Mouse (Mus musculus) lung, postnatal 10 days (tissue): Measurements from ENCODE around the gene Gng2.

Source experiments
- DNase-seq: peaks from one replicate; pipeline ENCODE4 v3.0.0; 2021

The Gng2 gene

DNA sequence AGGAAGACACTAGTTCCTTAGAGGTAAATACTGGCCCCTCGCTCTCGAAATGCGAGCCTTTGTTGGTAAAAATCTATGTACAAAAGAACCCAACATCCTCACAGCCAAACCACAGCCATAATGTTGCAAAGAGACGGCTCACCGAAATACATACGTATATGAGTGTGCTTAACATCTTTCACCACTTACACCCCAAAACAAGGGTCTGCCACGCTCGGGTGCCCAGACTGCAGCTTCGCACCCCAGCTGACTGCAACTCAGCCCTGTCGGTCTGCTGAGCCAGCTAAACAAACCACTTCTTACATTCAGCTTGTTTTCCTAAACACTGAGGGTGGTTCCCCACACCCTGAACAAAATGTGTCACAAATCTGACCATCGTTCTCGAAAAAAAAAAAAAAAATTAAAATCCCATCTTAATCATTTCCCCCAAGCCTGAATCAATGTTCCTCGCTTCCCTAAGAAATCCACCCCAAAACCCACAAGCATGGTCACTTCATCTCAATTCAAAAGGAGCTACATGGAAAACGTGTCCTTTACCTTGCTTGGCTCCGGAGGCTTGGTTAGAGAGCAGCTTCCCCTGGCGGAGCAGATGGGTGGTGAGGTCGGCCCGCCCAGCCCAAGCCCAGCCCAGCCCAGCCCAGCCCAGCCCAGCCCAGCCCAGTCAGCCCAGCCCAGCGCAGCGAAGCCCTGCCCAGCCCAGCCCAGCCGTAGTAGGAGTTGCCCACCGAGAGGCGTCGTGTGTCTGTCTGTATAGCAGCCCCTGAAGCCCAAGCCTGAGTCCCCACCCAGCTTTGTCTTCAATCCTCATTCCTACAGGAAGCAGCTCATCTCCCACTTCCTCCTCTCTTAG lies 781 bp downstream of the Gng2 start:
- DNase-seq, result peak; percentile 92

DNA sequence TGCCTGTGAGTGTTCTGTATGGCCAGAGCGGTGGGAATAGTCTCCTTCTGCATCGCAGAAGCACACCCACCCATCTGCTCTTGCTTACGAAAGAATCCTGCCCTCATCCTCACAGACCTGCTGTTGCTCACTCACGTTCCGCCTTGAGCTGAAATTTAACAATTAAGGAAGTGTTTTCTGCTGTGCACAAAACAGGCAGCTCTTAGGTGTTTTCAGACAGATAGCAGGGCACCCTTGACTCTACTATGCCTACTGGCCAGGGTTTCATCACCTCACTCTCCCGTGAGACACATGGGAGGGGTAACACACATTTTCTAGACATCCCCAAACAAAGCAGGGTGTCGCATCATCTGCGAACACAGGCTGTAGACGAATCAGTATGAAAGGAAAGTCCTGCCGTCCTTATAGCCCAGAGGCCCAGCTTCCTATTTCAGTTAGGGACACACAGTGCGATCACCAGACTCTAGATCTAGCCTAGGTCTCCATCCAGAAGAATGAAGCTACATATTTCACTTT lies 2.4 kb downstream of the Gng2 start:
- DNase-seq, result no peak

DNA sequence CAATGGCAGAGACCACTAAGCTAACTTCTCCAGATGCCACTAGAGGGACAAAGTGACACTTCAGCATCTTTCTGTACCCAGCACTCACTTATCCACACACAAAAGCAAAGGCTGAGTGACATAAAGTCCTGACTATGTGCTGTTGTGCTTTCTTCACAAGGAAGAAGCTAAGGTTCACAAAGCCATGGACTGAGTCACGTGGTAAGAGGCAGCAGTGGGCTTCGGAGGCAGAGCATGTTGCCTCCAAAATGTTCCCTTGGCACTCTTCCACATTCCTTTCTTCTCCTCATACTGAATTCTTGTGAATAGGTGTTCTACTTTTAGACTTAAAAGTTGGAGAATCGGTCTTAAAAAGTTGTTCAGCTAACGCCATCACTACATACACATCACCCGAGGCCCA lies 3.0 kb downstream of the Gng2 start:
- no peak for DNase-seq

DNA sequence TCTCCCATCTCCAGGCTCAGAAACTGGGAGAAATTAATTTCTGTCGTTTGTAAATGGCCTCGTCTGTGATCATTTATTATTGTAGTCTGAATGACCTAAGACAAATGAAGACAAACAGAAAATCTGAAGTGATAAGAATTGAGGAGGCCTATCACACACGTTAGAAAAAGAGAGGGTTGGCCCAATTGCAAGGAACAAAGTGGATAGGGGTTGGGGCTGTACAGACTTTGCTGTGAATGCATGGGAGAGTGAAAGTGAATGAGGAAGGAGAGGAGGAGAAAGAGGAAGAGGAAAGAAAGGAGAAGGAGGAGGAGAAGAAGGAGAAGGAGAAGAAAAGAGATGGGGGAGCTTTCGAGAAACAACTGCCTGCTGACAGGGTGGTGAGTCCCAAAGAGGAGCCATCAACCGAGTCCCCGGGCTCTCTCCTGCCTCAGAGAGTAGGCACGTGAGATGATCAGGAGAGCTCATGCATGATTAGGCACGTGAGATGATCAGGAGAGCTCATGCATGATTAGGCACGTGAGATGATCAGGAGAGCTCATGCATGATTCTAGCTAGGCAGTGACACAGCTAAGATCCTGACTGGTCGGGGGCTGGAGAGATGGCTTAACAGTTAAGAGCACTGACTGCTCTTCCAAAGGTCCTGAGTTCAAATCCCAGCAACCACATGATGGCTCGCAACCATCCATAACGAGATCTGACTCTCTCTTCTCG lies 5.0 kb downstream of the Gng2 start:
- no peak for DNase-seq

DNA sequence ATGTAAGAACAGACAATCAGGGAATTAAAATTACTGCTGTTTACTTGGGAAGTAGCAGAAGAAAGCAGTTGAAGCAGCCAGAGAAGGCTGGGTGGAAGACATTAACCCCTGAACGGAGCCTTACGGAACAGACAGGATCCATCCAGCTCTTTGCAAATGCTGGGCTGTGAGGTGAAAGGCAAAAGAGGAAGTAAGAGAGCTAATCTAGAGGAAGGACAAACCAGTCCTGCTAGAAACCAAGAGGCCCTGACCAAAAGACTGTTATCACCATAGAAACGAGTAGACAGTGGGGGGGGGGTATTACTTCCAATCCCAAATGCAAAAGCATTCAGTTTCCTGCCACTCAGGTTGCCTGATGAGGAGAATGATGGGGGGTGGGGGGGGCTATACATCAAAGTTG lies 6.6 kb downstream of the Gng2 start:
- DNase-seq, result no peak

DNA sequence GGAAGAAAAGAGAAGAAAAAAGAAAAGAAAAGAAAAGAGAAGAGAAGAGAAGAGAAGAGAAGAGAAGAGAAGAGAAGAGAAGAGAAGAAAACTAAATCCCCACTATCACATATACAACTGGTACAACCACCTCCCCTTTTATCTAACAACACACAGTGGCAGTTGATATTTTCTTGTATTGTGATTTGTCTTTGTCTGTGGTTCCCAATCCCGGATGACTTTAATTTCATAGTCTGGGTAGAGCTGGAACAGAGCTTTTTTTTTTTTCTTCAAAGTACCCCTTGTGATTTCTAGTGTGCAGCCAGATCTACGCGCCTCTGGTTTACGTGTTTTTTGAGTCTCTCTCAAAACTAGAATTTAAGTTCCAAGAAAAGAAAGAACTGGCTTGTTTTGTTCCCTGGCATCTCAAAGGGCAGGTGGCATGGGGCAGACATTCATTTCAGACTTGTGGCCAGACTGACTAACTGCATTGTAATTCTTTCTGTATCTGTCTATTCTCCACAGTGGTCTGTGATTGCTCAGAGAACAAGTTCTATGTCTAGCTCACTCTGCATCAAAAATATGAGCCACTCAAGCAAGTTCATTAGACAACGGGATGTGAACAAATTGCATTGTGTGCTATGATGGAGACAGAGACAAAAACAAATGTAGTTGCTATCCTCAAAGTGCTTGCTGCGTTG lies 7.2 kb downstream of the Gng2 start:
- no peak for DNase-seq

DNA sequence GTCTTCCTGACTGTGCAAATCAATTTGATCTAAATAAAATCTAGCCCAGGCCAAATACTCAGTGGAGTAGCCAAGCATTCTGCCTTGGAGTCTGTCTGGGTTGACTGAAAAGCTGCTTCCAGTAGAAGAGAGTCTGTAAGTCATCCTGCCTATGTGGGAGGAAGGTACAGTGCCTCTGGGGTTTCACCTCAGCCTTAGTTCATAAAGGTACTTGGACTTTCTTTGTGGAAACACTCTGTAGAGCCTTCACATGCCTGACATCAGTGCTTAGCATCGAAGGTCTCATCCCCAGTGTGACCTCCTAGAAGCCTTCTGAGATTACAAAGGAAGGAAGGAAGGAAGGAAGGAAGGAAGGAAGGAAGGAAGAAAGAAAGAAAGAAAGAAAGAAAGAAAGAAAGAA lies 7.9 kb downstream of the Gng2 start:
- no peak for DNase-seq

DNA sequence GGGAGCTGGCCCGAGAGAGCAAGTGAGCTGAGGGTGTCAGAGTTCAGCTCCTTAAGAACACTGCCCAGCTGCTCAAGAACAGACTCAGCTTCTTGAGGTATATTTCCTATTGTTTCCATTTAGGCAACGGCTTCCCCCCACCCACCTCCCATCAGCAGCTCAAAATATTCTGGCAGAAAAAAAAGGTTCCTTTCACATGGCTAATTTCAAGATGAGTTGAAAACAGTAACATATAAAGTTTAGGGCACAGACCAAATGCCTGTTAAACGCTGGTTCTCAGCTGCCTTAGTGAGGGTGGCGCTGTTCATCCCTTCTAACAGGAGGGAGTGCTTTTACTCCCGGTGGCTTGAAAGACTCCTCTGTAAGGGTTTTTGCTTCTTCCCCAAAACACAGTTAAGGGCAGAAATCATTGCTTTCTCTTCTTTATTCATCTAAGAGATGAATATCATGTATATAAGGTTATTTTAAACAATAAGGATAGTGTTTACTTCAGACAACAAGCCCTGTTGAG lies 8.4 kb downstream of the Gng2 start:
- DNase-seq, result no peak

DNA sequence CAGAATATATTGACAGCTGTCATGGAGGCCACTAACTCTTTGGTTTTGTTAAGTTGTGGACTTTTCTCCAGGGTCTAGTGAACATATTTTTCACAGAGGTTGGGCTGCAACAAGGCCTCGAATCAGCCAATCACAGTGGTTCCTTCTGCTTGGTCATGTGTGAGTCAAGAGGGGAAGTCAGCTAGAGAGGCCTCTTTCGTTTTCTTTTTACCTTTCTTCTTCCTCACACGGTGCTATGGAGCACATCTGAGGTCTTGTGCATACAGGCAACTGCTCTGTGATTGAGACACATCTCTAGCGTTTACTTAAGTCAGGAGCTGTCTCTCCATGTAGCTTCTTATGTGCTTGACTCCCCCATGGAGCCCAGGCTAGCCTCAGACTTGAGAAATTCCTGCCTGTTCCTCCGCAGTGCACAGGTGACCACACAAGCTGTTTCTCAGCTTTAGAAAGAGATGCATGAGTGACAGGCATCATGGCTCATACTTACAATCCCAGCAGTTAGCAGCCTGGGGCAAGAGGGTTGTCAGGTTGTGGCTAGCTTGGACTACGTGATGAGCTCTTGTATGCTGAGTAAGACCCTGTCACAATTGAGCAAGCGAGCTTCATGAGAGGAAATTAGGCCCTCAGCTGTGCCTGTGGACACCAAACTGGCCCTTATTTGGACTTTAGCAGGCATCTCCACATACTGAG lies 9.0 kb downstream of the Gng2 start:
- no peak for DNase-seq

DNA sequence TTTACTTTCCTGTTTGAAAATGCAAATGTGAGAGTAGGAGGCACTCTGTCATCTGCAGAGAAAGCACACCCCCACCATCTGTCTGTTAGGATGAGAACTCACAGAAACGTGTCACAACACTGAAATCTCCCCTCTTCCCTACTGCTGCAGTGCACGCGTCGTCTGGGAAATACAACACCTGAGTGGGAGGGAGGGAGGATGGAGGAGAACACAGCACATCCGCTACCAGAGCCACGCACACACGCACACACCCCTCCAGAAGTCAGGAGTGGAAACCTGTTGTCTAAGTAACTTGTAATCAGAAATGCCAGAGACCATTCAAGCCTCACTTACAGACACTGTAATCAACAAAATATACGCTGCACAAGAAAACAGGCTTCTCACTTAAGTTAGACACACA lies 9.9 kb downstream of the Gng2 start:
- DNase-seq, result no peak

DNA sequence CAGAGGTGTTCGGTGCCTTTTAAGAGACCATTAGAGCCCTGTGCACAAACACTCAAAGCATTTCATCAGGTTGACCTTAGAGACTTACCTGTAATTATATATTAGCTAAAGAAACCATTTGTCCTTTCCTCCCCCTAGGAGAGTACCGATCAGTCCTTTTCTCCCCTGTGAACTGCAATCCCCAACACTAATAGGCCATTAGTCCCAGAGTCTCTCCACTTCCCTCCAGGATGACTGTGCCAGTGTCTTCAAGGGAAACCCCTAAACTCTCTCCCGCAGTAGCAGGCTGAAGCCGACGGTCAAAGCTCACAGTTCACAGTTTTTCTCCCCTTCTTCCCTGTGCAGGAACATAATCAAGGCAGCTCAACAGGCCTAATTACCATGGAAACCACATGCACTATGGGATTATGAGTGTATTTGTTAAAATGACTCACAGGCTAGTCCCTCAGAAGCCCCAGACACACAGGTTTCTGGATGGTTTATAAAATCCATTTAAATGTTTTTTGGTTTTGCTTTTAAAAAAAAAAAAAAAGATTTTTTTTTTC lies 13.4 kb downstream of the Gng2 start:
- DNase-seq, result no peak

DNA sequence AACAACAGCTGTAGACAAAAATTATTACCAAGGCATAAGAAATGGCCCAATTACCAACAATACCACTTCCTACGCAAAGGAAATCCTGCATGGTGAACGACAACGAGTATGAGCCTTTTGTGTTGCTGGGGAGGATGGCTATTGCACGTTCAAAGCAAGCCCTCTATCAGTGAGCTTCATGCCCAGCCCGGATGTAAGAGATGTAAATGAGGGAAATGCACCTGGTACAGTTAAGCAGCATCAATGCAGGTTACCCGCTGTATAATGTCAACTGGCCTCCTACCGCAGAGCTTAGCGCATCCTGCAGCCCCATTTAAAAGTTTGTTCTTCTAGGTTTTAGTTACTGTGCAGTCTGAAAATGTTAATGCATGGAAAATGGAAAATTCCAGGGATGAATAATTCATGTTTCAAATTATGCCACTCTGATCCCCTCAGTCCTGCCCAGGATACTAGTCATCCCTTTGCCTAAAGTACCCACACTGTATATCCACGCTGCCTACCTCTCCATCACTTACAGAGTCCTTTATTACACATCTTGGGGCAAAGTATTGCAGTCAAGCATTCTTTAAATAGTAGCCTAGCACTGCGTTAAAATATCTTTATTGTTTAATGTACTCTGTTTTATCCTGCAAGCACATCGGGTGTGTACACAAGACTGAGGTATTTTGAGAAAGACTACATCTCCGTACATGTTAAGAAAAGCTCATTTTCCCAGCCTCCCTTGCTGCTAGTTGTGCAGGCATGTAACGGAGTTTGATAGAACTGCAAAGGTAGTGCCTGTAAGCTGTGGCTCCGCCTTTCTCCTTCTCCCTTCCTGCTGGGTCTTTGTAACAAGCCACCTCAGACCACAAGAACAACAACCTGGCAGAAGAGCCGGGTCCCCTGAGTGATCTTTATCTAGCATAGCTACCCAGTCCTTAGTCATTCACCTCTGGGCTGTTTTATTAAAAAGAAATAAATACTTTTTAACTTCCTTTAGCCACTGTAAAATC lies 15.2 kb downstream of the Gng2 start:
- no peak for DNase-seq

DNA sequence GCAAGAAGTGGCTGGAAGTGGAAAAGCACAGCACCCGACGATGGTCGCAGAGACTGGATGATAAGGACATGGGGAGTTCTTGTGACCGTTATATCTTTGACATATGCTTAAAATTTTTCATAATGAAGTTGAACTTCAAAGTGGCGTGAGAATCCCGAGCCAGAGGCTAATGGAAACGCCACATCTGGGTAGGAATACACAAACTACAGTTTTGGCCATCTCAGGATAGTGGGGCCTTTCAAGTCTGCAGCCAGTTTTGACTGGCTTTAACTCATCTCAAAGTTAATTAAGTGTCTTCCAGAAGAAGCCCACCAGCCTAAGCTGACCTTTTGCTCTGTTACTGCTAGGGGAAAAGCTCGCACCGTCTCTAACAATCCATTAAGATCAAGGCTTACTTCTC lies 17.6 kb downstream of the Gng2 start:
- DNase-seq, result no peak

DNA sequence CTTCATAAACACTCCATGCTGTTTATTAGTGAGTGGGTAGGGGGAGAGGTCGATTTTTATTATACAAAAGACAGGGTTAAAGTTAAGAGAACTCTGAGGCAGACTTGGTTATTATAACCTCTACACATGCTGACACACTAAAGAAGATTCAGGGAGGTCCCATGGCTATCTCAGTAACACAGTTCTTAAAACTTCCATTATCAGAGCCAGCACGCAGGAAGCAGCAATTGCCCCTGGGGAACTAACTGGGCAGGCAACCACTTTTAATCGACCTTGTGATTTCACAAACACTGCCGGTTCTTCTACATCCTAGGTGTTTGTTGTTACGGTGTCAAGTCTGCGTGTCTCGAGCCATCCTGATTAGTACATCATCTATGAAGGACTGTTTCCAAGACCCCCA lies 22.4 kb downstream of the Gng2 start:
- no peak for DNase-seq

DNA sequence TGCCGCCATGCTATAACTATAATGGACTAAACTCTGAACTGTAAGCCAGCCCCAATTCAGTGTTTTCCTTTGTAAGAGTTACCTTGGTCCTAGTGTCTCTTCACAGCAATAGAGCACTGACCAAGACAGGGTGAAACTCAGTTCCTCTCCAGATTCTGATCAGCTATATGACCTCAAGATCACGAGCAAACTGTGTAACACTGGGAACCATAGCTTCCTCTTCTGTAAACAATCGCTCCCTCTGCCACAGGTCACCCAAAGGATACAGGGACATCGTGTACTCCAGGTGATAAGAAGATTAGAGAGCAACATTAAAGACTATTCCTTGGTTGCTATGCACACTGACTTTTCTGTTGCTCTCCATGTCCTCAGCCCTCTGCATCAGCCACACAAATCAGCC lies 26.6 kb downstream of the Gng2 start:
- no peak for DNase-seq

DNA sequence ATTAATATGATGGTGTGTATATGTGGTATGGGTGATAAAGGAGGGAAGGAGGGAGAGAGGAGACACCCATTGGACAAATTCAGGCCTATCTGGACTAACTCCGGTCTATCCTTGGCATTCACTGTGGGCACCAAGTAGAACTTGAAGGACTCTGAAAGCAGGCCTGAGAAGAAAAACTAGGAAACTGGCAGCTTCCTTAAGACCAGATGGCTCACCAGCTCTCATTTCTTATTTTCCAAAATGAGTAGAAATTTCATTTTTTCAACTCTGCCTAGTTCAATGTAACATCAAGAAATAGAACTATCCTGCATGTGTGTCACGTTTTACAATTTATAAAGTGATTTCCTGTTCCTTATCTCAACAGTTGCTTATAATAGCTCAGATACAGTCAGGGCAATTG lies 28.0 kb downstream of the Gng2 start:
- no peak for DNase-seq

DNA sequence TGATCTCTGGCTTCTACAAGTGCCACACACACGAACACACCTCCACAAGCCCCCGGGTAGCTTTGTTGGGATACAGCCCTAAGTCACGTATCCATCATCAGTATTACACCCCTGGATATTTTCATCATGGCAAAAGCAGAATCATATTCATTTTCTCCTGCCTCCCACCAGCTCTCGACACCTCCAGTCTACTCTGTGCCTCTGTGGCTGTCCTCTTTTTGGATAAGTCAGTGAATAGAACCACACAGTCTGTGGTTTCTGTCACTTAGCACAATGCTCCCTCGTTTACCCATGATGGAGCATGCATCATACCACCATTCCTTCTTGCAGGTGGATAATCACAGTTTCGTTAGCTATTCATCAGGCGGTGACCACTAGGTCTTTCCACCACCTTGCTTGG lies 31.2 kb downstream of the Gng2 start:
- no peak for DNase-seq

DNA sequence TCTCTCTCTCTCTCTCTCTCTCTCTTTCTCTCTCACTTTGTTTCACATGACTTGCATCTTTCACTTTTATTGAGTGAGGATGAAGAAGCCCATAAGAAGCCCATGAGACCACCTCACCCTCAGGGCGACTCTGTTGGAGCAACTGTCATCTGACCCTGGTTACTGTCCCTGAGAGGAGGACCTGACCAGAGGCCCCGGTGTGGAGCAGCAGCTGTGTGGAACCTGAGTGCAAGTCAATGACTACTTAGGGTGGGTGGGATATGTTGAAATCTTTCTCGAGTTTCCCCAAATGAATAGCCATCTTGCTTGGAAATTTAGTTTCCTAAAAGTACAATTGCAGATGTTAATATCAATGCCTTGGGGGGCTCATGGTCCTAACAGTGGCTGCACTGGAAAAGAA lies 34.7 kb downstream of the Gng2 start:
- DNase-seq, result no peak

DNA sequence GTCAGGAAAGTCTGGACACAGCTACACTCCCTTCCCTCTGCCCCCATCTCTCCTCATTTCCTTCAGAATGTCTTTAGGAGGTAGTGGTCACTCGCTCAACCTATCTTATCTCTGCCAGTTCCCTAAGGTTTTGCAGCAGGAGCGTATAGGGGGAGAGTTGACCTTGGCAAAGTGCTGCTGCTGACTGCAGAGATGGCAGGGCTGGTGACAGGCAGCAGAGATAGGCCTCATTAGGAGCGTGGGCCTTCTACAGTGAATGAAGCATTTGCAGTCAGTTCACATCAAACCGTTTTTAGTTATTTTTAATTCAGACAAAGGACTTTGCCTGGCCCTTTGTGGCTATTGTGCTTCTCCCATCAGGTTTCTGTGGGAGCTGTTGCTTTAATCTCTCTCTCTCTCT lies 35.1 kb downstream of the Gng2 start:
- no peak for DNase-seq

DNA sequence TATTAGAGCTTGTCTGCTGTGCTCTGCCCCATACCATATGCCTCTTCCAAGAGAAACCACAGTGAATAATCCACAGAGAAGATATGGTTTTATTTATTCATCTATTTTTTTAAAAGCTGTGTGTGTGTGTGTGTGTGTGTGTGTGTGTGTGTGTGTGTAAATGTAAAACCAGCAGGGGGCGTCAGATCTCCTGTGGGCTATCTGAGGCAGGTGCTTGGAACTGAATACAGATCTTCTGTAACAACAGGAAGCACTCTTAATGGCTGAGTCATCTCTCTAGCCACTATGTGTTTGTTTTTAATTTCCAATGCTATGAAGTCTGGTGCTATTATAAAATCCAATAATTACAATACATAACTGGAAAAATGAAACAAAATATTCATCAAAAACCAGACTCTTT lies 37.4 kb downstream of the Gng2 start:
- DNase-seq, result no peak

DNA sequence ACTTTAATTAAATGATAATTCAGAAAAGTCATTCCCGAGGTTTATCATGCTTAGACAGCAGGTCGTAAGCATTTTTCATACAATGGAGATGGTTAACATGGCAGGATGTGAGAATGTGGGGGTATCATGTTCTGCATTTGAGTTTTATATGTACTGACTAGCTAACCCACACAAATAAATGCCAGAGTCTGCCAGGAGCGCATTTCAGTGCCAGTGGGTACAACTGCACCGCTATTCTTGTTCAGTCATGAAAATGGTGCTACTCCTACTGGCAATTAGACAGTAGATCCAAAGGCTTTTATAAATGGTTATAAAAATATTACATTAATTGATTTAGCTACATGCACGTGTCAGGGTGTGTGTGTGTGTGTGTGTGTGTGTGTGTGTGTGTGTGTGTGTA lies 38.9 kb downstream of the Gng2 start:
- no peak for DNase-seq
